Mouse (Mus musculus): ENCODE data around the gene Pdgfc.

GRCm38 (mm10) chr3:81215547-81216118 lies 179.4 kb downstream of the Pdgfc start:
- TF ChIP-seq CTCF (IDR thresholded peaks at IDR 0.05; ENCODE audit: low read depth) = no peak
- no peak for TF ChIP-seq EP300 (IDR thresholded peaks at IDR 0.05; ENCODE audit: low read depth)

All from liver, embryonic 14.5 days (tissue).